Mouse (Mus musculus) liver, embryonic 16.5 days (tissue): ENCODE measurements at regions not wholly inside any gene's neighbourhood (a gene's known extent, or its start where the extent isn't known, plus 50 kb on each side); places are given as distances from the start of the nearest gene placed in this dataset.

Experiments
- ATAC-seq: fragments of 200-750 bp; cut with Nextera tagmentation; 2 replicates; pipeline ENCODE4 v1.8.0; 2017; ENCODE audit warnings: low read depth, mild to moderate bottlenecking, moderate number of reproducible peaks, moderate library complexity
- H3K27ac ChIP-seq: fragments of 300-500 bp; sonication (generic); 2 replicates; pipeline ENCODE4 v1.5.1; 2014; ENCODE audit warnings: mild to moderate bottlenecking, low read length
- H3K27me3 ChIP-seq: fragments of 300-500 bp; sonication (generic); 2 replicates; pipeline ENCODE4 v1.6.1; 2014; ENCODE audit warnings: low read depth, low read length, mixed read lengths; ENCODE audit not compliant: control insufficient read depth, insufficient read depth
- H3K36me3 ChIP-seq: fragments of 300-500 bp; sonication (generic); 2 replicates; pipeline ENCODE4 v1.6.1; 2014; ENCODE audit warnings: mild to moderate bottlenecking; ENCODE audit not compliant: control insufficient read depth, insufficient read depth
- H3K4me1 ChIP-seq: fragments of 300-500 bp; sonication (generic); 2 replicates; pipeline ENCODE4 v1.6.1; 2014; ENCODE audit warnings: low read depth, low read length, mixed read lengths; ENCODE audit not compliant: control insufficient read depth
- H3K4me2 ChIP-seq: fragments of 300-500 bp; sonication (generic); 2 replicates; pipeline ENCODE4 v1.6.1; 2014; ENCODE audit warnings: low read depth, low read length, mixed read lengths
- H3K4me3 ChIP-seq: fragments of 300-500 bp; sonication (generic); 2 replicates; pipeline ENCODE4 v1.5.1; 2014; ENCODE audit warnings: low read depth, mild to moderate bottlenecking, low read length
- H3K9ac ChIP-seq: fragments of 300-500 bp; sonication (generic); 2 replicates; pipeline ENCODE4 v1.6.1; 2014; ENCODE audit warnings: low read depth, low read length
- H3K9me3 ChIP-seq: fragments of 300-500 bp; sonication (generic); replicated peaks from 2 replicates; pipeline ENCODE4 v1.6.1; 2016; ENCODE audit warnings: low read length; ENCODE audit not compliant: control insufficient read depth
- WGBS: fragments of 180-500 bp; shearing (Covaris S2); extraction: QIAGEN DNeasy Blood & Tissue Kit; methylation state at CpG from one replicate; pipeline ENCODE4 v1.1.7; 2014; ENCODE audit not compliant: insufficient replicate concordance; 5-methylcytosine and 5-hydroxymethylcytosine counted together

GRCm38 (mm10) chr5:67155582-67155981, 56.5 kb upstream of the Phox2b start:
- Histone ChIP-seq H3K4me2 (no peak overlapping the region), H3K36me3 (no peaks in the 10 kb centered on the region), H3K9me3 (no peaks in the 10 kb centered on the region), H3K27ac (no peak overlapping the region), H3K9ac (no peak overlapping the region), H3K4me1 (no peaks in the 10 kb centered on the region), H3K27me3 (no peaks in the 10 kb centered on the region), H3K4me3 (no peak overlapping the region)
- peak; percentile 64 for ATAC-seq

GRCm38 (mm10) chr5:67156911-67157310, 57.8 kb upstream of the Phox2b start:
- H3K4me3 ChIP-seq: no peak overlapping the region
- H3K27ac ChIP-seq: no peak overlapping the region
- no peaks in the 10 kb centered on the region for H3K4me1 ChIP-seq
- H3K27me3 ChIP-seq: no peaks in the 10 kb centered on the region
- no peak overlapping the region for H3K4me2 ChIP-seq
- no peak for ATAC-seq
- no peaks in the 10 kb centered on the region for H3K36me3 ChIP-seq
- WGBS: 50% methylated on average over 2 of the region's 2 CpGs
- H3K9me3 ChIP-seq: no peaks in the 10 kb centered on the region
- H3K9ac ChIP-seq: no peak overlapping the region

GRCm38 (mm10) chr5:67176827-67177226, 77.7 kb upstream of the Phox2b start:
- Histone ChIP-seq H3K9me3 (no peaks in the 10 kb centered on the region), H3K4me2 (no peak overlapping the region), H3K27ac (no peak overlapping the region), H3K4me3 (no peak overlapping the region), H3K9ac (no peak overlapping the region), H3K36me3 (no peaks in the 10 kb centered on the region), H3K4me1 (no peaks in the 10 kb centered on the region), H3K27me3 (no peaks in the 10 kb centered on the region)
- WGBS: 46% methylated on average over 6 of the region's 6 CpGs
- no peak for ATAC-seq

GRCm38 (mm10) chr5:67179221-67179620, 80.1 kb upstream of the Phox2b start:
- Histone ChIP-seq H3K36me3 (no peaks in the 10 kb centered on the region), H3K4me1 (no peaks in the 10 kb centered on the region), H3K27ac (no peak overlapping the region), H3K9me3 (no peaks in the 10 kb centered on the region), H3K9ac (no peak overlapping the region), H3K4me3 (no peak overlapping the region), H3K27me3 (no peaks in the 10 kb centered on the region), H3K4me2 (no peak overlapping the region)
- ATAC-seq: no peak
- 66% methylated on average over 12 of the region's 12 CpGs for WGBS

- Histone ChIP-seq H3K4me2 (no peak overlapping the region), H3K36me3 (no peaks in the 10 kb centered on the region), H3K4me3 (no peak overlapping the region), H3K27ac (no peak overlapping the region), H3K9ac (no peak overlapping the region), H3K9me3 (no peaks in the 10 kb centered on the region), H3K27me3 (no peaks in the 10 kb centered on the region), H3K4me1 (no peaks in the 10 kb centered on the region)
- ATAC-seq: no peak
- WGBS: 37% methylated on average over 4 of the region's 4 CpGs
These were observed 70.9 kb upstream of the Tmem33 start for GRCm38 (mm10) chr5:67189376-67189901.

GRCm38 (mm10) chr5:67194065-67194464, 66.3 kb upstream of the Tmem33 start:
- Histone ChIP-seq H3K27me3 (no peaks in the 10 kb centered on the region), H3K4me2 (no peak overlapping the region), H3K27ac (no peak overlapping the region), H3K36me3 (no peaks in the 10 kb centered on the region), H3K4me3 (no peak overlapping the region), H3K9ac (no peak overlapping the region), H3K9me3 (no peaks in the 10 kb centered on the region), H3K4me1 (no peaks in the 10 kb centered on the region)
- ATAC-seq: no peak
- WGBS: 51% methylated on average over 2 of the region's 2 CpGs

- ATAC-seq: no peak
- Histone ChIP-seq H3K27ac (no peak overlapping the region), H3K27me3 (no peaks in the 10 kb centered on the region), H3K4me1 (no peaks in the 10 kb centered on the region), H3K9ac (no peak overlapping the region), H3K36me3 (no peaks in the 10 kb centered on the region), H3K9me3 (no peaks in the 10 kb centered on the region), H3K4me3 (no peak overlapping the region), H3K4me2 (no peak overlapping the region)
- WGBS: 63% methylated on average over 11 of the region's 11 CpGs
These were observed 55.2 kb upstream of the Tmem33 start for GRCm38 (mm10) chr5:67205083-67205738.
